Mouse (Mus musculus): ENCODE measurements around the gene Tex261. TPM values are rescaled to one million over a fixed set of nuclear protein-coding genes. Genes with fewer than 3 reads are reported as not detected.

Gene Tex261
- 63.1 and 70.0 TPM in 2 replicates for polyA plus RNA-seq (2015; fragmentation: Nextera tagmentation; extraction: Ambion mirVana)

DNA sequence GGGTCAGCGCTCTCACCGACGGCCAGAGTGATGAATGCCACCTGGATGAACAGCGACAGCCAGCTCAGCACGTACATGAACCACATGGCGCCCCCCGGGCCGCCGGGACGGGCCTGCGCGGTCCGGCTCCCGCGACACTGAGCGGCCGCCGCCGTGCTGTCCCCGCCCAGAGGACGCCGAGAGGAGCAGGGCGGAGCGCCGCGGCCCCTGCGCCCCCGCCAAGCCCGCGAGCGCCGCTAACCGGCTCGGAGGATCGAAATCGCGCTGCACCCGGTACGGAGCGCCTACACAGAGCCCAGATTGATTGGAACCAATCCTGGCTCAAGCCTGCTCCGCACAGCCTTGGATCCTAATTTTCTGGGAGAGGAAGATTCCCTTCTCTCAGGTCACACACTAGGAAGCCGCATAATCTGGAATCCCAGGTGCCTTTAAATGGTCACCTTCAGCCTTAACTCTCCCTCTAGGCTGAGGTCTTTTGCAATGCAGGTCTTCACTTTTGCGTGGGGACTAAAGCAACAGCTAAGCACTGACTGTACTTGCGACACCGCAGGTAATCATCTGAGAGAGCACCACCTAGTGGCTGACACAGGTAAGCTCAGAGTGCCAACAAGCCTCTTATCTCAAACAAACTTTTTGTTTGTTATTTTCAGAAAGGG is at the start of gene Tex261:
Gene Tex261 (minus strand): TSS at position 176 of the 656 bp plus-strand sequence.
- peaks cover 4% of the 10 kb centered on the region; the same call in 1 of the 2 replicates for H3K36me3 ChIP-seq (ENCODE audit: control insufficient read depth, insufficient read depth, low read length)
- peak within 1 kb of the TSS; percentile 90 for H3K27ac ChIP-seq (ENCODE audit: low read depth, low read length)
- H3K4me3 ChIP-seq (ENCODE audit: low read length) = peak within 1 kb of the TSS; percentile 99
- no peaks in the 10 kb centered on the region for H3K9me3 ChIP-seq (ENCODE audit: control insufficient read depth, low read length)
- WGBS = 0% methylated on average over 44 of the region's 45 CpGs
- peak within 1 kb of the TSS; percentile 94 for H3K4me2 ChIP-seq (ENCODE audit: low read length)
- peak; percentile 99 for ATAC-seq
- H3K27me3 ChIP-seq (replicated peaks; ENCODE audit: control insufficient read depth, insufficient read depth, low read length) = no peaks in the 10 kb centered on the region
- H3K4me1 ChIP-seq (ENCODE audit: control insufficient read depth, insufficient read depth, low read depth, low read length) = peaks cover 21% of the 10 kb centered on the region
- H3K9ac ChIP-seq (ENCODE audit: low read depth, low read length) = peak within 1 kb of the TSS; percentile 97

DNA sequence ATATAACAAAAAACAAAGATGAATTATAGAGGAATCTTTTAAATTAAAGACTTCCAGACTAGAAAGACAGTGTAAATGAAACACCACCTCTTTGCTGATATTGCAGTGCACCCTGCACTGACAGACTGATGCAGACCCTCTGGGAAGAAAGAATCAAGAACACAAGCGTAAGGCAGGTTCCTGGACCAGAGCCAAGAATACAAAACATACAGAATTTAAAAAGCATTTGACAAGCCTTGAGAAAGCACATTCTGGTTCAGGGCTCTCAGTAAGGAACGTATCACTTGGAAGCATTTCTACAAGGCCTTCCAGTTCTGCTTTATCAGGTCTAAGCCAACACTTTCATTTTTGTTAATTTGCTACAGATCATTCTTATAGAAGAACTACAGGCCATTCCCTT is 46.2 kb upstream of the Tex261 start:
- H3K36me3 ChIP-seq (ENCODE audit: control insufficient read depth, insufficient read depth, low read length) = no peaks in the 10 kb centered on the region
- no peaks in the 10 kb centered on the region for H3K9me3 ChIP-seq (ENCODE audit: control insufficient read depth, low read length)
- no peak for ATAC-seq
- no peak overlapping the region for H3K9ac ChIP-seq (ENCODE audit: low read depth, low read length)
- no peak overlapping the region for H3K4me2 ChIP-seq (ENCODE audit: low read length)
- WGBS = 33% methylated on average over 2 of the region's 2 CpGs
- no peaks in the 10 kb centered on the region for H3K4me1 ChIP-seq (ENCODE audit: control insufficient read depth, insufficient read depth, low read depth, low read length)
- no peak overlapping the region for H3K4me3 ChIP-seq (ENCODE audit: low read length)
- no peaks in the 10 kb centered on the region for H3K27me3 ChIP-seq (replicated peaks; ENCODE audit: control insufficient read depth, insufficient read depth, low read length)
- H3K27ac ChIP-seq (ENCODE audit: low read depth, low read length) = no peak overlapping the region

GRCm38 (mm10) chr6:83820727-83821515 is 45.3 kb upstream of the Tex261 start:
- ATAC-seq = no peak
- Histone ChIP-seq H3K4me1 (ENCODE audit: control insufficient read depth, insufficient read depth, low read depth, low read length) (no peaks in the 10 kb centered on the region), H3K27me3 (replicated peaks; ENCODE audit: control insufficient read depth, insufficient read depth, low read length) (no peaks in the 10 kb centered on the region), H3K36me3 (ENCODE audit: control insufficient read depth, insufficient read depth, low read length) (no peaks in the 10 kb centered on the region; the same call in 1 of the 2 replicates), H3K4me3 (ENCODE audit: low read length) (no peak overlapping the region), H3K9me3 (ENCODE audit: control insufficient read depth, low read length) (no peaks in the 10 kb centered on the region), H3K27ac (ENCODE audit: low read depth, low read length) (no peak overlapping the region), H3K9ac (ENCODE audit: low read depth, low read length) (no peak overlapping the region), H3K4me2 (ENCODE audit: low read length) (no peak overlapping the region)
- 88% methylated on average over 2 of the region's 2 CpGs for WGBS

DNA sequence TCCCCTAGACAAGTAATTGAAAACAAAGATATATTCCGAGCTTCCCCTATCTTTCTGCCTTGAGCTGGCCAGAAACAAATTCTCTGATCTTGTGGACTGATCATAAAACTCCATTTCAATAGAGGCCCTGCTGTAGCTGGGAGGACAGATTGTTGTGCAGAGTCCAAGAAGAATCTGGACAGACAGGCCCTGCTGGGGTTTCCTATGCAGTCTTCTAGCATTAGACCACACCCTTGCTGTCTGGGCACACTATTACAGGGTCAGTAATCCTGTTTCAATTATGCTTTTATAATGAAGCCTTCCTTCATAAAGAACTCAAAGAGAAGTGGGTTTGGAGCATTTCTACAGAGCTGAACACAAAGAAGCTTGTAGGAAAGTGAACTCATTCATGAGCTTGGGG is 43.4 kb upstream of the Tex261 start:
- no peak overlapping the region for H3K4me2 ChIP-seq (ENCODE audit: low read length)
- no peaks in the 10 kb centered on the region for H3K27me3 ChIP-seq (replicated peaks; ENCODE audit: control insufficient read depth, insufficient read depth, low read length)
- no peaks in the 10 kb centered on the region for H3K4me1 ChIP-seq (ENCODE audit: control insufficient read depth, insufficient read depth, low read depth, low read length)
- no peak overlapping the region for H3K4me3 ChIP-seq (ENCODE audit: low read length)
- no peak overlapping the region for H3K27ac ChIP-seq (ENCODE audit: low read depth, low read length)
- H3K9ac ChIP-seq (ENCODE audit: low read depth, low read length) = no peak overlapping the region
- WGBS = 69% methylated on average over 1 of the region's 1 CpGs
- H3K36me3 ChIP-seq (ENCODE audit: control insufficient read depth, insufficient read depth, low read length) = no peaks in the 10 kb centered on the region; the same call in 1 of the 2 replicates
- no peaks in the 10 kb centered on the region for H3K9me3 ChIP-seq (ENCODE audit: control insufficient read depth, low read length)
- ATAC-seq = no peak

GRCm38 (mm10) chr6:83815801-83816200 is 40.2 kb upstream of the Tex261 start:
- no peak for ATAC-seq
- no peak overlapping the region for H3K4me3 ChIP-seq (ENCODE audit: low read length)
- WGBS = 96% methylated on average over 3 of the region's 3 CpGs

DNA sequence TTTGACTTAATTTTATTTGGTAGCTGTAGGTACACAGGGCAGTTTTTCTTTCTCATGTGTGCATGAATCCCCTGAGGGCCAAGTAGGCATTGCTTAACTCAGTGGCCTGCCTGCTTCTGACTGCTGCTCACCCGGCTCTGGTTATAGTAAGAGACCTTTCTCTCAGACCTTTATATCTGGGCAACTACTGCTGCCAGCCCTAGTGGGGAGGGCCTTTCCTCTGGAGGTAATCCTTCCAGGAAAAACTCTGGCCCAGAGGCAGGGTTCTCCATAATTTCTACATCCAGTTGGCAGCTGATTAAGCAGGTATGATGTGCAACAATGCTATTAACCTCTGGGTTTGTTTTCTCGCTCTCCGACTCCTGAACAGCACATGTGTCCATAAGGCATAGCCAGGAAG is 27.2 kb upstream of the Tex261 start:
- ATAC-seq = no peak
- Histone ChIP-seq H3K9me3 (ENCODE audit: control insufficient read depth, low read length) (no peaks in the 10 kb centered on the region), H3K9ac (ENCODE audit: low read depth, low read length) (no peak overlapping the region), H3K27me3 (replicated peaks; ENCODE audit: control insufficient read depth, insufficient read depth, low read length) (no peaks in the 10 kb centered on the region), H3K4me3 (ENCODE audit: low read length) (no peak overlapping the region), H3K4me2 (ENCODE audit: low read length) (no peak overlapping the region), H3K27ac (ENCODE audit: low read depth, low read length) (no peak overlapping the region), H3K4me1 (ENCODE audit: control insufficient read depth, insufficient read depth, low read depth, low read length) (no peaks in the 10 kb centered on the region), H3K36me3 (ENCODE audit: control insufficient read depth, insufficient read depth, low read length) (peaks cover 25% of the 10 kb centered on the region)
- 93% methylated on average over 3 of the region's 3 CpGs for WGBS

More at GRCm38 (mm10) chr6:83815801-83816200, 40.2 kb upstream of the Tex261 start:
- Histone ChIP-seq H3K27me3 (replicated peaks; ENCODE audit: control insufficient read depth, insufficient read depth, low read length) (no peaks in the 10 kb centered on the region), H3K9me3 (ENCODE audit: control insufficient read depth, low read length) (no peaks in the 10 kb centered on the region), H3K9ac (ENCODE audit: low read depth, low read length) (no peak overlapping the region), H3K27ac (ENCODE audit: low read depth, low read length) (no peak overlapping the region), H3K36me3 (ENCODE audit: control insufficient read depth, insufficient read depth, low read length) (peaks cover 5% of the 10 kb centered on the region), H3K4me2 (ENCODE audit: low read length) (no peak overlapping the region), H3K4me1 (ENCODE audit: control insufficient read depth, insufficient read depth, low read depth, low read length) (no peaks in the 10 kb centered on the region)

DNA sequence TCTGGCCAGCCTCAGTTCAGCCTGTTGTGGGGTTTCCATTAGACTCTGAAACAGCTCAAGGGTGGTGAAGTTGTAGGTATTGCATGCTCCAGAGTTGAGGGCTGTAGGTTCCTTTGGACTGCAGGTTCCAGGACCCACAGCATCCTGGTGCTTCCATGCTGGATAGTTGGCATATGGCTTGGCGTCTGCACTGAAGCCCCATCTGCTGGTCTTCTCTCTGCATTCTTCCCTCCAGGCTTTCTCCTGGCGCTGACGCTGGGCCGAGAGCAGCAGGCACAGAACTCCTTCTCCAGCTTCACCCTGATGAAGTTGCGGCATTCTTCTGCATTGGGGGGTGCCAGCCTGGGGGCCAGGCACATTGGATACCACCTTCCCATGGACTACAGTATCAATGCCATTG is 26.4 kb upstream of the Tex261 start:
- no peak overlapping the region for H3K27ac ChIP-seq (ENCODE audit: low read depth, low read length)
- H3K27me3 ChIP-seq (replicated peaks; ENCODE audit: control insufficient read depth, insufficient read depth, low read length) = no peaks in the 10 kb centered on the region
- no peak overlapping the region for H3K4me3 ChIP-seq (ENCODE audit: low read length)
- no peaks in the 10 kb centered on the region for H3K4me1 ChIP-seq (ENCODE audit: control insufficient read depth, insufficient read depth, low read depth, low read length)
- no peak overlapping the region for H3K9ac ChIP-seq (ENCODE audit: low read depth, low read length)
- no peak overlapping the region for H3K4me2 ChIP-seq (ENCODE audit: low read length)
- H3K36me3 ChIP-seq (ENCODE audit: control insufficient read depth, insufficient read depth, low read length) = peaks cover 25% of the 10 kb centered on the region
- no peak for ATAC-seq
- WGBS = 84% methylated on average over 5 of the region's 5 CpGs
- H3K9me3 ChIP-seq (ENCODE audit: control insufficient read depth, low read length) = no peaks in the 10 kb centered on the region

DNA sequence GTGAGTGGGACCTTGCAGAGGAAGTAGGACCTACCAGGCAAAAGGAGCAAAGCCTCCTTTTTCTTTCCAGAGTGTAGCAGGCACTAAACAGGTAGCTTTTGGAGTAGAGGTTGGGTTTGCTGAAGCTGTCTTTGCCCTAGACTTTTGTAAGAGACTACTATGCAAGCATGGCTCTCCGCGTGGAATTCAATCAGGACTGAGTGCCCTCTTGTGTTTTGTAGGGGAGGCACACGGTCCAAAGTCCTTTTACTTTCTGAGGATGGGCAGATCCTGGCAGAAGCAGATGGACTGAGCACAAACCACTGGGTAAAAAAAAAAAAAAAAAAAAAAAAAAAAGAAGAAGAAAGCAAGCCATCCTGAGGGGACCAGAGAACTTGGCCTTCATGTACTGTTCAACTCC is 21.1 kb upstream of the Tex261 start:
- ATAC-seq = no peak
- H3K27me3 ChIP-seq (replicated peaks; ENCODE audit: control insufficient read depth, insufficient read depth, low read length) = no peaks in the 10 kb centered on the region
- no peak overlapping the region for H3K27ac ChIP-seq (ENCODE audit: low read depth, low read length)
- H3K4me1 ChIP-seq (ENCODE audit: control insufficient read depth, insufficient read depth, low read depth, low read length) = peaks cover 11% of the 10 kb centered on the region
- H3K9ac ChIP-seq (ENCODE audit: low read depth, low read length) = no peak overlapping the region
- H3K36me3 ChIP-seq (ENCODE audit: control insufficient read depth, insufficient read depth, low read length) = peaks cover 14% of the 10 kb centered on the region
- WGBS = 50% methylated on average over 3 of the region's 3 CpGs
- H3K9me3 ChIP-seq (ENCODE audit: control insufficient read depth, low read length) = no peaks in the 10 kb centered on the region
- H3K4me3 ChIP-seq (ENCODE audit: low read length) = no peak overlapping the region
- H3K4me2 ChIP-seq (ENCODE audit: low read length) = no peak overlapping the region; the same call in 1 of the 2 replicates

DNA sequence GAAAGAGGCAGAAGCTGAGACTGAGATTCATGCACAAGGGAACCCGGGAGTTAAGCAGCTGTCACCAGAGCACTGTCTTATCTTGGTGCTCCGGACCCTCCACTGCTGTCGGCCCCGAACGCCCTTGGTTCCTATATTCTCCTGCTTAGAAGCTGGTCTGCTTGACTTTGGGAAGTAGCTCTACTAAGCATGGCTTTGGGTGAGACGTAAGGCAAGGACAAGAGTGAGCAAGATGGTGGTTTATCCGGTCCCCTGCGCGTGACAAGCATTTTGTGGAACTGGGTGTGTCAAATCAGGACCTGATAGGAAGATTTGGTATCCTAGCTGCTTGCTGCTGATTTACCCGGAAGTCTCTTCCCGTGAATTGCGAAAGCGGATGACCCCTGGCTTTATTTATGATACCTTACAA is 19.9 kb upstream of the Tex261 start:
- no peaks in the 10 kb centered on the region for H3K9me3 ChIP-seq (ENCODE audit: control insufficient read depth, low read length)
- H3K4me1 ChIP-seq (ENCODE audit: control insufficient read depth, insufficient read depth, low read depth, low read length) = peaks cover 11% of the 10 kb centered on the region
- WGBS = 9% methylated on average over 13 of the region's 13 CpGs
- peak overlapping the region; percentile 89 for H3K9ac ChIP-seq (ENCODE audit: low read depth, low read length)
- H3K36me3 ChIP-seq (ENCODE audit: control insufficient read depth, insufficient read depth, low read length) = peaks cover 7% of the 10 kb centered on the region; the same call in 1 of the 2 replicates
- peak overlapping the region; percentile 83 for H3K4me3 ChIP-seq (ENCODE audit: low read length)
- H3K27me3 ChIP-seq (replicated peaks; ENCODE audit: control insufficient read depth, insufficient read depth, low read length) = no peaks in the 10 kb centered on the region
- H3K4me2 ChIP-seq (ENCODE audit: low read length) = peak overlapping the region; percentile 84
- no peak; the same call in none of the 2 replicates for ATAC-seq
- H3K27ac ChIP-seq (ENCODE audit: low read depth, low read length) = peak overlapping the region; percentile 95
